Mouse (Mus musculus): Measurements from ENCODE around the gene Csf1. TPM values are rescaled to one million over a fixed set of nuclear protein-coding genes. Genes with fewer than 3 reads are reported as not detected.
A peak's percentile ranks its signal among the peaks of the same experiment; 100 is the strongest.

Gene Csf1
- polyA plus RNA-seq, 1 experiment: 4.0 TPM

- Histone ChIP-seq H3K4me3 (replicated peaks) (no peak overlapping the region), H3K36me3 (replicated peaks; ENCODE audit: low read length) (no peaks in the 10 kb centered on the region), H3K9me3 (no peaks in the 10 kb centered on the region), H3K4me1 (peaks cover 12% of the 10 kb centered on the region), H3K27me3 (replicated peaks) (peaks cover 30% of the 10 kb centered on the region)
- TF ChIP-seq FLI1 (IDR thresholded peaks at IDR 0.05; ENCODE audit: low read length) (no peak), GATA1 (IDR thresholded peaks at IDR 0.05; ENCODE audit: borderline replicate concordance, low read length) (no peak)
Measured at GRCm38 (mm10) chr3:107714276-107714933, 45.9 kb downstream of the Csf1 start.

- TF ChIP-seq FLI1 (IDR thresholded peaks at IDR 0.05; ENCODE audit: low read length): no peak
- no peak for TF ChIP-seq GATA1 (IDR thresholded peaks at IDR 0.05; ENCODE audit: borderline replicate concordance, low read length)
- H3K36me3 ChIP-seq (replicated peaks; ENCODE audit: low read length): no peaks in the 10 kb centered on the region
- H3K9me3 ChIP-seq: no peaks in the 10 kb centered on the region
- no peak overlapping the region for H3K4me3 ChIP-seq (replicated peaks)
- peaks cover 26% of the 10 kb centered on the region for H3K27me3 ChIP-seq (replicated peaks)
- H3K4me1 ChIP-seq: no peaks in the 10 kb centered on the region; the same call in 1 of the 2 replicates
Measured at GRCm38 (mm10) chr3:107712081-107712480, 48.2 kb downstream of the Csf1 start.

GRCm38 (mm10) chr3:107709156-107709555, 51.1 kb downstream of the Csf1 start:
- H3K36me3 ChIP-seq (replicated peaks; ENCODE audit: low read length): no peaks in the 10 kb centered on the region
- TF ChIP-seq FLI1 (IDR thresholded peaks at IDR 0.05; ENCODE audit: low read length): no peak
- TF ChIP-seq GATA1 (IDR thresholded peaks at IDR 0.05; ENCODE audit: borderline replicate concordance, low read length): no peak
- H3K9me3 ChIP-seq: no peaks in the 10 kb centered on the region
- peaks cover 9% of the 10 kb centered on the region for H3K4me1 ChIP-seq
- H3K4me3 ChIP-seq (replicated peaks): no peak overlapping the region
- peaks cover 21% of the 10 kb centered on the region for H3K27me3 ChIP-seq (replicated peaks)

- no peak overlapping the region for H3K4me3 ChIP-seq (replicated peaks)
- peaks cover 11% of the 10 kb centered on the region for H3K4me1 ChIP-seq
- no peaks in the 10 kb centered on the region for H3K9me3 ChIP-seq
- no peaks in the 10 kb centered on the region for H3K36me3 ChIP-seq (replicated peaks; ENCODE audit: low read length)
- TF ChIP-seq GATA1 (IDR thresholded peaks at IDR 0.05; ENCODE audit: borderline replicate concordance, low read length) (no peak), FLI1 (IDR thresholded peaks at IDR 0.05; ENCODE audit: low read length) (no peak)
- peaks cover 22% of the 10 kb centered on the region for H3K27me3 ChIP-seq (replicated peaks)
Measured at GRCm38 (mm10) chr3:107707239-107707638, 53.0 kb downstream of the Csf1 start.

GRCm38 (mm10) chr3:107706164-107706563, 54.1 kb downstream of the Csf1 start:
- Histone ChIP-seq H3K9me3 (peaks cover 2% of the 10 kb centered on the region), H3K36me3 (replicated peaks; ENCODE audit: low read length) (no peaks in the 10 kb centered on the region)

GRCm38 (mm10) chr3:107704371-107704705, 55.9 kb downstream of the Csf1 start:
- peaks cover 26% of the 10 kb centered on the region for H3K27me3 ChIP-seq (replicated peaks)

More at GRCm38 (mm10) chr3:107706164-107706563, 54.1 kb downstream of the Csf1 start:
- H3K4me3 ChIP-seq (replicated peaks): no peak overlapping the region
- peaks cover 19% of the 10 kb centered on the region for H3K27me3 ChIP-seq (replicated peaks)
- H3K4me1 ChIP-seq: peaks cover 11% of the 10 kb centered on the region
- no peak for TF ChIP-seq FLI1 (IDR thresholded peaks at IDR 0.05; ENCODE audit: low read length)

GRCm38 (mm10) chr3:107703675-107704370, 56.4 kb downstream of the Csf1 start:
- peaks cover 9% of the 10 kb centered on the region for H3K9me3 ChIP-seq
- H3K27me3 ChIP-seq (replicated peaks): peaks cover 30% of the 10 kb centered on the region
- TF ChIP-seq FLI1 (IDR thresholded peaks at IDR 0.05; ENCODE audit: low read length): no peak
- no peak for TF ChIP-seq GATA1 (IDR thresholded peaks at IDR 0.05; ENCODE audit: borderline replicate concordance, low read length)

More at GRCm38 (mm10) chr3:107704371-107704705, 55.9 kb downstream of the Csf1 start:
- peaks cover 11% of the 10 kb centered on the region for H3K4me1 ChIP-seq
- H3K9me3 ChIP-seq: peaks cover 9% of the 10 kb centered on the region
- TF ChIP-seq FLI1 (IDR thresholded peaks at IDR 0.05; ENCODE audit: low read length) (no peak), GATA1 (IDR thresholded peaks at IDR 0.05; ENCODE audit: borderline replicate concordance, low read length) (no peak)
- H3K36me3 ChIP-seq (replicated peaks; ENCODE audit: low read length): no peaks in the 10 kb centered on the region
- H3K4me3 ChIP-seq (replicated peaks): no peak overlapping the region

GRCm38 (mm10) chr3:107701767-107702394, 58.4 kb downstream of the Csf1 start:
- no peak for TF ChIP-seq FLI1 (IDR thresholded peaks at IDR 0.05; ENCODE audit: low read length)
- no peak for TF ChIP-seq GATA1 (IDR thresholded peaks at IDR 0.05; ENCODE audit: borderline replicate concordance, low read length)
- H3K27me3 ChIP-seq (replicated peaks): peaks cover 28% of the 10 kb centered on the region
- H3K4me3 ChIP-seq (replicated peaks): no peak overlapping the region
- no peaks in the 10 kb centered on the region for H3K36me3 ChIP-seq (replicated peaks; ENCODE audit: low read length)
- peaks cover 15% of the 10 kb centered on the region for H3K4me1 ChIP-seq
- H3K9me3 ChIP-seq: peaks cover 9% of the 10 kb centered on the region

More at GRCm38 (mm10) chr3:107703675-107704370, 56.4 kb downstream of the Csf1 start:
- H3K4me3 ChIP-seq (replicated peaks): no peak overlapping the region
- peaks cover 11% of the 10 kb centered on the region for H3K4me1 ChIP-seq
- no peaks in the 10 kb centered on the region for H3K36me3 ChIP-seq (replicated peaks; ENCODE audit: low read length)

GRCm38 (mm10) chr3:107700625-107701024, 59.6 kb downstream of the Csf1 start:
- no peaks in the 10 kb centered on the region for H3K36me3 ChIP-seq (replicated peaks; ENCODE audit: low read length)
- peaks cover 16% of the 10 kb centered on the region for H3K4me1 ChIP-seq
- TF ChIP-seq GATA1 (IDR thresholded peaks at IDR 0.05; ENCODE audit: borderline replicate concordance, low read length) (no peak), FLI1 (IDR thresholded peaks at IDR 0.05; ENCODE audit: low read length) (no peak)
- peaks cover 9% of the 10 kb centered on the region for H3K9me3 ChIP-seq
- H3K27me3 ChIP-seq (replicated peaks): peaks cover 24% of the 10 kb centered on the region
- H3K4me3 ChIP-seq (replicated peaks): no peak overlapping the region

- peaks cover 37% of the 10 kb centered on the region for H3K4me1 ChIP-seq
- peaks cover 9% of the 10 kb centered on the region for H3K9me3 ChIP-seq
- TF ChIP-seq FLI1 (IDR thresholded peaks at IDR 0.05; ENCODE audit: low read length): no peak
- no peak for TF ChIP-seq GATA1 (IDR thresholded peaks at IDR 0.05; ENCODE audit: borderline replicate concordance, low read length)
- H3K4me3 ChIP-seq (replicated peaks): peak overlapping the region; percentile 96
- H3K27me3 ChIP-seq (replicated peaks): peaks cover 13% of the 10 kb centered on the region
- peaks cover 7% of the 10 kb centered on the region for H3K36me3 ChIP-seq (replicated peaks; ENCODE audit: low read length)
Measured at GRCm38 (mm10) chr3:107696910-107697309, 63.4 kb downstream of the Csf1 start.
